In the genomic region with DNA sequence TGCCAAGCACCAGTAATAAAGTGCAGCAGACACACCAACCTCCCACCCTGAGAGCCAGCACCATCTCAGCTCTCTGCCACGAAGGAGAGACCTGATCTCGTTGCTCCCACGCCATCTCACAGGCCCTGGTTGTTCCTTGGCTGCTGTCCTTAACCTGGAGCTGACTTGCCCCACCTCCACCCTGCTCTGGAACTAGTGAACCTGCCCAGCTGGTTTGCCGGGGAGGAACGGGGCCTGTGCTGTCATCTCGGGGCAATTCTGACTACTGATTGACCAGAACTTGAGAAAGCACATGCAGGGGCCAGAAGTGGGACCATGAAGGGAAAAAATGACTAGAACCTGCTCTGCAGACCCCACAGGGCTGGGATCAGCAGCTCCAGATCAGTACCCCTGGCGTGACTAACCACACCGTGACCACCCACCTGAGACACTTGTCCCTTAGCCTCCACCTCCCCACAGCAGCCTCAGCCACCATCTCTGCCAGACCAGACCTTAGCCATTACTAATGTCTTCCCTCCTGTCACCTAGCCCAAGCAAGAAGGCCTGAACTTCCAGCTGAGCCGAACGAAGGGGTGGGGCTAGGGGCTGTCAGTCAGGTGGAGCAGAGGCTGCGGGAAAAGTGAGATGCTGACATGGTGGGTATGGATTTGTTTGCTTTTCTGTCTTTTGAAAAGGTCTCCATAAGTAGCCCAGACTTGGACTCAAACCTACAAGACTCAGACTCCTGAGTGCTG, we compare ENCODE assay signal across 18 mouse cellular contexts. TPM values are rescaled to one million over a fixed set of nuclear protein-coding genes. Genes with fewer than 3 reads are reported as not detected.
DNase-seq lines count a peak whose midpoint lies in the region; ATAC-seq and TF ChIP-seq lines count a peak whose summit lies in the region.
"Had no signal": no experiment of that assay in that cellular context is flagged by ENCODE, and none has a peak within 500 bp of the region (broad histone marks: within the 10 kb centered on the region; RNA-seq: fewer than 3 reads in every experiment).

No protein-coding gene starts in this region.

- no peak for TF ChIP-seq POLR2A in thymus, adult 2 months (IDR thresholded peaks at IDR 0.05; ENCODE audit: control insufficient read depth, extremely low read depth, insufficient read depth, low read length, poor library complexity)

- no peaks in the 10 kb centered on the region for H3K4me1 ChIP-seq in kidney, embryonic 14.5 days (ENCODE audit: control insufficient read depth, insufficient read depth, low read length)
- H3K4me1 ChIP-seq in thymus, adult 2 months (replicated peaks; ENCODE audit: control insufficient read depth, insufficient read depth, low read length), result no peaks in the 10 kb centered on the region
- H3K4me1 ChIP-seq in midbrain, embryonic 14.5 days (ENCODE audit: control insufficient read depth, insufficient read depth, low read length), result no peaks in the 10 kb centered on the region
- H3K4me1 ChIP-seq: forebrain, embryonic 12.5 days; midbrain, embryonic 10.5 days had no signal

- no peaks in the 10 kb centered on the region for H3K9me3 ChIP-seq in kidney, embryonic 14.5 days (ENCODE audit: control insufficient read depth, low read length)
- no peaks in the 10 kb centered on the region for H3K9me3 ChIP-seq in midbrain, embryonic 14.5 days (ENCODE audit: control insufficient read depth, low read length)
- H3K9me3 ChIP-seq: forebrain, embryonic 12.5 days; heart, embryonic 13.5 days; midbrain, embryonic 10.5 days had no signal

- ATAC-seq in kidney, embryonic 14.5 days (ENCODE audit: low FRiP score, low TSS enrichment), result peak; percentile 45; the same call in 1 of the 2 replicates
- no peak for ATAC-seq in midbrain, embryonic 14.5 days (ENCODE audit: low FRiP score, low TSS enrichment)
- ATAC-seq: CD4-positive, CD25-positive, alpha-beta regulatory T cell, adult 4 months had no signal

- no peak overlapping the region for H3K4me3 ChIP-seq in kidney, embryonic 14.5 days (ENCODE audit: low read length)
- H3K4me3 ChIP-seq in thymus, adult 2 months (ENCODE audit: control insufficient read depth, insufficient read depth, low read length), result no peak overlapping the region
- H3K4me3 ChIP-seq in midbrain, embryonic 14.5 days (replicated peaks; ENCODE audit: low read depth, low read length), result no peak overlapping the region
- H3K4me3 ChIP-seq: forebrain, embryonic 12.5 days; heart, embryonic 13.5 days; midbrain, embryonic 10.5 days had no signal

- TF ChIP-seq CTCF in thymus, adult 2 months (IDR thresholded peaks at IDR 0.05; ENCODE audit: borderline replicate concordance, control insufficient read depth, extremely low read depth, insufficient read depth, low read length, poor library complexity), result no peak

- peak overlapping the region; percentile 24; the same call in 1 of the 2 replicates for H3K27ac ChIP-seq in kidney, embryonic 14.5 days (ENCODE audit: low read depth, low read length)
- no peak overlapping the region for H3K27ac ChIP-seq in thymus, adult 2 months (ENCODE audit: control insufficient read depth, insufficient read depth, low read length)
- H3K27ac ChIP-seq in midbrain, embryonic 14.5 days (replicated peaks; ENCODE audit: low read depth, low read length), result no peak overlapping the region
- H3K27ac ChIP-seq: forebrain, embryonic 12.5 days; heart, embryonic 13.5 days; liver, embryonic 14.5 days; midbrain, embryonic 10.5 days had no signal

- H3K4me2 ChIP-seq in kidney, embryonic 14.5 days (replicated peaks; ENCODE audit: low read depth, low read length), result no peak overlapping the region
- H3K4me2 ChIP-seq in midbrain, embryonic 14.5 days (ENCODE audit: low read length), result no peak overlapping the region
- H3K4me2 ChIP-seq: forebrain, embryonic 12.5 days; heart, embryonic 13.5 days had no signal

- H3K36me3 ChIP-seq in kidney, embryonic 14.5 days (ENCODE audit: control insufficient read depth, insufficient read depth, low read length), result no peaks in the 10 kb centered on the region
- H3K36me3 ChIP-seq in thymus, adult 2 months (ENCODE audit: control insufficient read depth, insufficient read depth, low read length), result no peaks in the 10 kb centered on the region
- no peaks in the 10 kb centered on the region for H3K36me3 ChIP-seq in midbrain, embryonic 14.5 days (ENCODE audit: control insufficient read depth, insufficient read depth, low read length)
- H3K36me3 ChIP-seq: forebrain, embryonic 12.5 days had no signal

- WGBS in kidney, embryonic 14.5 days, result 54% methylated on average over 11 of the region's 11 CpGs
- WGBS in thymus, adult 2 months, result 83% methylated on average over 11 of the region's 11 CpGs
- 75% methylated on average over 11 of the region's 11 CpGs for WGBS in midbrain, embryonic 14.5 days

- no peaks in the 10 kb centered on the region for H3K27me3 ChIP-seq in kidney, embryonic 14.5 days (ENCODE audit: control insufficient read depth, insufficient read depth, low read length)
- H3K27me3 ChIP-seq in thymus, adult 2 months (ENCODE audit: control insufficient read depth, insufficient read depth, low read length), result no peaks in the 10 kb centered on the region; the same call in 1 of the 2 replicates
- no peaks in the 10 kb centered on the region for H3K27me3 ChIP-seq in midbrain, embryonic 14.5 days (ENCODE audit: control insufficient read depth, insufficient read depth, low read length)

- DNase-seq in urinary bladder, adult 2 months (ENCODE audit: low spot score), result peak; percentile 43
- DNase-seq in urinary bladder, postnatal 4 days (ENCODE audit: low spot score in 2 of 2), result no peak
- DNase-seq in lung, postnatal 25 days (ENCODE audit: low spot score), result peak; percentile 32
- DNase-seq in yolk sac, embryonic 10.5 days (ENCODE audit: low spot score), result peak; percentile 59
- no peak for DNase-seq in thymus, adult 2 months
- DNase-seq in spleen, adult 18-20 months, result no peak
- no peak for DNase-seq in midbrain, embryonic 14.5 days
- DNase-seq: cerebellum, postnatal 10 days; thymus, postnatal 25 days had no signal

- H3K9ac ChIP-seq in kidney, embryonic 14.5 days (ENCODE audit: low read depth, low read length), result no peak overlapping the region
- H3K9ac ChIP-seq in midbrain, embryonic 14.5 days (replicated peaks; ENCODE audit: low read length), result no peak overlapping the region
- H3K9ac ChIP-seq: forebrain, embryonic 12.5 days; heart, embryonic 13.5 days; liver, embryonic 14.5 days had no signal

RNA-seq across cellular contexts. Expression of gene Gm13547, which starts 9.0 kb away (rescaled TPM):
- not detected in 2 replicates for polyA plus RNA-seq in urinary bladder, adult 2 months (2012; rRNA removed)
- 0.41 and 1.0 TPM in 2 replicates for polyA plus RNA-seq in kidney, embryonic 14.5 days (2014; fragmentation: Nextera tagmentation; extraction: Ambion mirVana)
- polyA plus RNA-seq in thymus, adult 2 months (2012; rRNA removed), result not detected in 2 replicates
- not detected in 2 replicates for polyA plus RNA-seq in midbrain, embryonic 14.5 days (2014; fragmentation: Nextera tagmentation; extraction: Ambion mirVana)
- polyA plus RNA-seq: CD4-positive, CD25-positive, alpha-beta regulatory T cell, adult 4 months; embryonic facial prominence, embryonic 11.5 days; forebrain, embryonic 12.5 days; heart, embryonic 13.5 days; hindbrain, embryonic 11.5 days; liver, embryonic 14.5 days; neural tube, embryonic 11.5 days had no signal

RNA-seq across cellular contexts. Expression of gene Gm13420, which starts 16.7 kb away (rescaled TPM):
- not detected in 2 replicates for polyA plus RNA-seq in urinary bladder, adult 2 months (2012; rRNA removed)
- 0.84 and 1.5 TPM in 2 replicates for polyA plus RNA-seq in kidney, embryonic 14.5 days (2014; fragmentation: Nextera tagmentation; extraction: Ambion mirVana)
- 0.15 and 0.34 TPM in 2 replicates for polyA plus RNA-seq in thymus, adult 2 months (2012; rRNA removed)
- not detected in 2 replicates for polyA plus RNA-seq in midbrain, embryonic 14.5 days (2014; fragmentation: Nextera tagmentation; extraction: Ambion mirVana)
- polyA plus RNA-seq: forebrain, embryonic 12.5 days; heart, embryonic 13.5 days; hindbrain, embryonic 11.5 days; midbrain, embryonic 10.5 days; neural tube, embryonic 11.5 days had no signal

RNA-seq across cellular contexts. Expression of gene Coq4, which starts 19.1 kb away (rescaled TPM):
- polyA plus RNA-seq in urinary bladder, adult 2 months (2012; rRNA removed), result 24.3 and 25.7 TPM in 2 replicates
- 44.8 and 47.0 TPM in 2 replicates for polyA plus RNA-seq in kidney, embryonic 14.5 days (2014; fragmentation: Nextera tagmentation; extraction: Ambion mirVana)
- 49.0 and 83.9 TPM in 2 replicates for polyA plus RNA-seq in thymus, adult 2 months (2012; rRNA removed)
- 37.6 and 38.3 TPM in 2 replicates for polyA plus RNA-seq in midbrain, embryonic 14.5 days (2014; fragmentation: Nextera tagmentation; extraction: Ambion mirVana)

RNA-seq across cellular contexts. Expression of gene Trub2, which starts 20.2 kb away (rescaled TPM):
- polyA plus RNA-seq in urinary bladder, adult 2 months (2012; rRNA removed), result 21.6 and 26.1 TPM in 2 replicates
- 36.5 and 41.3 TPM in 2 replicates for polyA plus RNA-seq in kidney, embryonic 14.5 days (2014; fragmentation: Nextera tagmentation; extraction: Ambion mirVana)
- 61.1 and 70.5 TPM in 2 replicates for polyA plus RNA-seq in thymus, adult 2 months (2012; rRNA removed)
- polyA plus RNA-seq in midbrain, embryonic 14.5 days (2014; fragmentation: Nextera tagmentation; extraction: Ambion mirVana), result 28.0 and 28.8 TPM in 2 replicates

RNA-seq across cellular contexts. Expression of gene Slc27a4, which starts 34.3 kb away (rescaled TPM):
- 30.0 and 33.6 TPM in 2 replicates for polyA plus RNA-seq in urinary bladder, adult 2 months (2012; rRNA removed)
- 9.1 and 11.4 TPM in 2 replicates for polyA plus RNA-seq in kidney, embryonic 14.5 days (2014; fragmentation: Nextera tagmentation; extraction: Ambion mirVana)
- 34.7 and 35.8 TPM in 2 replicates for polyA plus RNA-seq in thymus, adult 2 months (2012; rRNA removed)
- 36.1 and 40.0 TPM in 2 replicates for polyA plus RNA-seq in midbrain, embryonic 14.5 days (2014; fragmentation: Nextera tagmentation; extraction: Ambion mirVana)

Comparison
In these comparisons a context has a peak if more than half of its experiments do, and no peak if none do; other contexts are left out.
1. DNase-seq: peak in urinary bladder, adult 2 months (single experiment), lung, postnatal 25 days (single experiment) and yolk sac, embryonic 10.5 days (single experiment); none in urinary bladder, postnatal 4 days (0 of 2), thymus, adult 2 months (single experiment), spleen, adult 18-20 months (0 of 2) and midbrain, embryonic 14.5 days (single experiment).